Mouse (Mus musculus) ES-Bruce4 (cell line): ENCODE results near the gene Urod. TPM values are rescaled to one million over a fixed set of nuclear protein-coding genes. Genes with fewer than 3 reads are reported as not detected.

Experiments
- H3K27ac ChIP-seq: 2 replicates; pipeline ENCODE4 v1.5.1; 2012; ENCODE audit warnings: low read length, inconsistent platforms; ENCODE audit not compliant: insufficient read depth
- H3K27me3 ChIP-seq: 2 replicates; pipeline ENCODE4 v1.6.1; 2012; ENCODE audit warnings: mild to moderate bottlenecking, low read length, inconsistent platforms; ENCODE audit not compliant: control insufficient read depth, poor library complexity, insufficient read depth, severe bottlenecking
- H3K36me3 ChIP-seq: 2 replicates; pipeline ENCODE4 v1.6.1; 2012; ENCODE audit warnings: inconsistent platforms, mild to moderate bottlenecking, low read length, moderate library complexity; ENCODE audit not compliant: control insufficient read depth, poor library complexity, insufficient read depth, severe bottlenecking
- H3K4me1 ChIP-seq: one replicate; pipeline ENCODE4 v1.8.1; 2011; ENCODE audit warnings: low read length; ENCODE audit not compliant: control insufficient read depth, insufficient read depth
- H3K4me3 ChIP-seq: 2 replicates; pipeline ENCODE4 v1.5.1; 2011; ENCODE audit warnings: low read depth, mild to moderate bottlenecking, low read length
- H3K9ac ChIP-seq: 2 replicates; pipeline ENCODE4 v1.6.1; 2012; ENCODE audit warnings: low read depth, mild to moderate bottlenecking, inconsistent platforms; ENCODE audit not compliant: poor library complexity, severe bottlenecking
- H3K9me3 ChIP-seq: replicated peaks from 2 replicates; pipeline ENCODE4 v1.6.1; 2012; ENCODE audit warnings: mild to moderate bottlenecking, low read length, inconsistent platforms; ENCODE audit not compliant: control insufficient read depth, poor library complexity, insufficient read depth, severe bottlenecking
- CTCF ChIP-seq: IDR thresholded peaks from one replicate; pipeline ENCODE4 v1.8.1; 2011; ENCODE audit warnings: low read depth, low read length
- EP300 ChIP-seq: IDR thresholded peaks from 2 replicates; pipeline ENCODE4 v1.6.1; 2011; ENCODE audit warnings: low read depth, low read length; ENCODE audit not compliant: insufficient read depth
- POLR2A ChIP-seq: IDR thresholded peaks from one replicate; pipeline ENCODE4 v1.8.1; 2011; ENCODE audit warnings: low read length; ENCODE audit not compliant: insufficient read depth
- polyA plus RNA-seq: library from polyadenylated mRNA; stranded (reverse); fragments of >200 nt; gene quantifications from 2 replicates; pipeline ENCODE4 v1.2.4, GENCODE M21; 2011; ENCODE audit warnings: low read depth; ENCODE audit not compliant: missing spikeins, insufficient read depth, insufficient read length

Urod gene
- polyA plus RNA-seq, 1 experiment: 79.3 TPM

DNA sequence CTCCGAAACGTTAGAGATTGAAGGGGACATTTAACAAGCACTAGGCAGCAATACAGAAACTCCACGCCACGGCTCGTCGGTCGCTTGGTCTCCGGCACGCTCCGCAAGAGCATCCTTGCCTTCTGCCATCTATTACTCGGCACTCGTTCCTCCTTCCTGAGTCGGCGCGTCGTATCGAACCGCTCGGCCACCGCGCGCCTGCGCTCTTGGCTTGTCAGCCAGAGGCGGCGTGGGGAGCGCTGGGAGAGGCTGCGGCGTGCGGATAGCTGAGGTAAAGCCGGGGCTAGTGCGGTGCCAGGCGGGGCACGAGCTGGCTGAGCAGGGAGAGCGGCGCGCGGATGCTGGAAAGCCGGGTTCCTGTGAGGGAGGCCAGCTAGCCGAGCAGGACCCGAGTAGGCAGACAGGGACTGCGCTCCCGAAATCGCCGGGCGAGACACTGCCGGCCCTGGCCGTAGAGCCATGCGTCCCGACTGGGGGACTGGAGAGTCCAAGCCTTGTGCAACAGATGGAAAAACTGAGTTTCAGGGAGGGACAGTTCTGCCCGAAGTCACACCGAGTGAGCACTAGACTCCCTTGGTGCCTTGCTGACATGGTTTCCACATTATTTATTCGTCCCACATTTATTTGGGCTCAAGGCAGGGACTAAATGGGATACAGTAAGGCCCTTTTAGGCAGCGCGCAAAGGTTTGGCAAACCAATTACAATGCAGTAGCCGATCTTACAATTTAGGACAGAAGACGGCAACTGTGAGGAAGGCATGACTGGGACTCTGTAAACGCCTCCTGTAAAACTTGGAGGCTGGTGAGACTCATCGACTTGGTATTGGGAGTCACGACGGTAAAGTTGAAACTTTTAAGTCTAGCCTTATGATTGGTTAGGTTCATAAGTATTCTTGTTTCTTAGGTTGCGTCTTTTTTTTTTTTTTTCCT, 25.3 kb upstream of the Urod start, which contains the start of gene Eif2b3:
TSS of gene Eif2b3 (plus strand) at position 197 of the 929 bp plus-strand sequence.
- Histone ChIP-seq H3K36me3 (peaks cover 7% of the 10 kb centered on the region), H3K9ac (peak within 1 kb of the TSS; percentile 49), H3K4me3 (peak within 1 kb of the TSS; percentile 97), H3K9me3 (no peaks in the 10 kb centered on the region), H3K27me3 (no peaks in the 10 kb centered on the region), H3K27ac (no peak within 1 kb of the TSS), H3K4me1 (no peaks in the 10 kb centered on the region)
- TF ChIP-seq CTCF (no peak), POLR2A (no peak), EP300 (no peak)

DNA sequence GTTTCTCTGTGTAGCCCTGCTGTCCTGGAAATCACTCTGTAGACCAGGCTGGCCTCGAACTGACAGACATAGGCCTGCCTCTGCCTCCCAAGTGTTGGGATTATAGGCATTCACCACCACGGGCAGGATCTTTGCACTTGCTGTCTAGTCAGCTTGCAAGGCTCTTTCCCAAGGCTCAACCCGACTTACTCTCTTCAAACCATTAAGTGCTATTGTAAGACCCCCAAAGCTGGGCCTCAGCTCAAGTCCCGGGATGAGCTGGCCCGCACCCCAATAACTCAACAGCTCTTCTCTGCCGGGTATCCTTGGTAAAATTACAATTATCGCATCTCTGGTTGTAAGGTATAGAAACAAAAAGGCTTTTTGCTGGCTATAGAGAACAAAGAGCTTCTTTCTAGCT, 24.1 kb upstream of the Urod start:
- H3K4me1 ChIP-seq: no peaks in the 10 kb centered on the region
- H3K36me3 ChIP-seq: peaks cover 1% of the 10 kb centered on the region; the same call in 1 of the 2 replicates
- H3K27me3 ChIP-seq: no peaks in the 10 kb centered on the region
- TF ChIP-seq CTCF (no peak), POLR2A (no peak), EP300 (no peak)
- no peak overlapping the region for H3K27ac ChIP-seq
- no peaks in the 10 kb centered on the region for H3K9me3 ChIP-seq
- H3K4me3 ChIP-seq: no peak overlapping the region
- H3K9ac ChIP-seq: no peak overlapping the region

DNA sequence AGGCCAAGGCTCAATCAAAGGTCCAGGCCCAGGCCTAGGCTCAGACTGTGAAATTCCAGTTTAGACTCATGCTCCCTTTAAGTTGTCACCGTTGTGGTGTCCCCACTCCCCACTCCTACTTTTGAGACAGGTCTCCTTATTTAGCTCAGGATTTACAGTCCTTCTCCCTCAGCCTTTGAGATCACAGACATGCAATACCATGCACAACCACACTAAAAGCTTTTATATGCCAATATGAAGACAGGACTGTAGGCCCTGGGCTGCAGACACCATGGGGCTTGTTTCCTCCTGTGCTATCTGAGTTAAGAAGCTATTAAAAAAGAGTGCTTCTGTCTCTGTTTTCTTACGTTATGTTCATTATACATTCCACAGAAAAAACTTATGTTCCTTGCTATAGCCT, 23.5 kb upstream of the Urod start:
- Histone ChIP-seq H3K36me3 (no peaks in the 10 kb centered on the region), H3K4me1 (no peaks in the 10 kb centered on the region), H3K27me3 (no peaks in the 10 kb centered on the region), H3K4me3 (no peak overlapping the region), H3K9me3 (no peaks in the 10 kb centered on the region), H3K9ac (no peak overlapping the region), H3K27ac (no peak overlapping the region)
- TF ChIP-seq POLR2A (no peak), CTCF (no peak), EP300 (no peak)

DNA sequence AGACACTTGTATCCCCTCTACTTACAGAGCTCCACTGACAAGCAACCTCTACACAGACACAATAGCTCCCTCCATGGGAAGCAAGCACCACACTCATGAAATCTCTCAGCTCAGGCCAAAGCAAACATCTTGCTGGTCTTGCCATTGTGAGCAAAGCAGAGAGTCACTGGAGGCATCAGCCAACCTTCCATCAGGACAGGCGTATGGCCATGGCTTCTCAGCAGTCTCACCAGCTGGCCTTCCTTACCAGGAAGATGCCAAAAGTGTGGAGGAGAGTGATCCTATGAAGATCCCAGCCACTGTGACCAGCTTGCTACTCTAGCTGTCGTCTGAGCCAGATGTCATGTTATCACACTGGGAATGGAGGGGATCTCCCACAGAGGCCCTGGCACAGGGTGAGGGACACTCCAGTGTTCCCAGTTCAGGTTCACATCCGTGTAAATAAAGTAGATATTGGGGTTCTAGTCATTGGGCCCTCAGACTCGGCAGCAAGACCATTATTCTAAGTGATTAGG, 20.7 kb upstream of the Urod start:
- Histone ChIP-seq H3K9ac (no peak overlapping the region), H3K4me1 (no peaks in the 10 kb centered on the region), H3K4me3 (no peak overlapping the region), H3K27ac (no peak overlapping the region), H3K9me3 (no peaks in the 10 kb centered on the region), H3K36me3 (no peaks in the 10 kb centered on the region), H3K27me3 (no peaks in the 10 kb centered on the region)
- TF ChIP-seq POLR2A: no peak
- TF ChIP-seq CTCF: no peak
- TF ChIP-seq EP300: no peak

DNA sequence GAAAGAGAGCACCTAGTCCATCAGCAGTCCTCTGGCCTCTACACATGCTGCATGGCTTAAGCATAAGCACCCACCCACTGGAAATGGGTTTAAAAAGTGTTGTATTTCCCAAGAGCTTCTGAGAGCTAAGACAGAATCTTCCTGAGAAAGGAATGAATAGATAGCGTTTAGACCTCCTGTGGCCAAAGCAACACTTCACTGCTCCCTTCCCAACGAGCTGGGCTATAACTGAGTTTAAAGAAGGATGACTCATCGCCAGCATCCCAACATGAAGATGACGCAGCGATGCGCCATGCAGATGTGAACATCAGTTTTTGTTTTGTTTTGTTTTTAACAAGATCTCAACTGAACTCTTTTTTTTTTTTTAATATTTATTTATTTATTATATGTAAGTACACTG, 19.4 kb upstream of the Urod start:
- Histone ChIP-seq H3K9ac (no peak overlapping the region), H3K36me3 (no peaks in the 10 kb centered on the region), H3K27ac (no peak overlapping the region), H3K4me1 (no peaks in the 10 kb centered on the region), H3K4me3 (no peak overlapping the region), H3K9me3 (no peaks in the 10 kb centered on the region), H3K27me3 (no peaks in the 10 kb centered on the region)
- TF ChIP-seq POLR2A (no peak), CTCF (no peak), EP300 (no peak)

DNA sequence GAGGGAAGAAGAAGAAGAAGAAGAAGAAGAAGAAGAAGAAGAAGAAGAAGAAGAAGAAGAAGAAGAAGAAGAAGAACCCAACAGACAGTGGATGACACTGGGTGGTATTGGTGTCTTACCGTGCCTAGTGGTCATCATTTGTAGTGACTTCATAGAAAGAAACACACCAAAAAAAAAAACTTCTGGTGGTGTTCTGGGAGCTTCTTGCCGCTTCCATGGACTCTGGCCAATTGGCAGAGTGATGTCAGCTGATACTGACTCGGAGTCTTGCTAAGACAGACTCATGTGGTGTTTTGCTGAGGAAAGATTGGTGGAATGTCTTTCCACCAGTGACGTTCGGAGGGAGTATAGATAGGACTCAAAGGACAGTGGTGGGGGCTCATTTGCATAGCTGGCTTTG, 16.0 kb upstream of the Urod start:
- Histone ChIP-seq H3K4me1 (no peaks in the 10 kb centered on the region), H3K27me3 (no peaks in the 10 kb centered on the region), H3K4me3 (no peak overlapping the region), H3K9ac (no peak overlapping the region), H3K9me3 (no peaks in the 10 kb centered on the region), H3K36me3 (no peaks in the 10 kb centered on the region), H3K27ac (no peak overlapping the region)
- TF ChIP-seq CTCF (no peak), EP300 (no peak), POLR2A (no peak)
